Mouse (Mus musculus): ENCODE data around the gene Slc30a5. TPM values are rescaled to one million over a fixed set of nuclear protein-coding genes. Genes with fewer than 3 reads are reported as not detected.
"Not testable (repeated sequence)": the region's sequence is repeated elsewhere in the genome, so short reads cannot be mapped to it uniquely, and the experiment has no call there.

Slc30a5 gene
- polyA plus RNA-seq, 1 experiment from 2014 or later = 62.0 TPM

DNA sequence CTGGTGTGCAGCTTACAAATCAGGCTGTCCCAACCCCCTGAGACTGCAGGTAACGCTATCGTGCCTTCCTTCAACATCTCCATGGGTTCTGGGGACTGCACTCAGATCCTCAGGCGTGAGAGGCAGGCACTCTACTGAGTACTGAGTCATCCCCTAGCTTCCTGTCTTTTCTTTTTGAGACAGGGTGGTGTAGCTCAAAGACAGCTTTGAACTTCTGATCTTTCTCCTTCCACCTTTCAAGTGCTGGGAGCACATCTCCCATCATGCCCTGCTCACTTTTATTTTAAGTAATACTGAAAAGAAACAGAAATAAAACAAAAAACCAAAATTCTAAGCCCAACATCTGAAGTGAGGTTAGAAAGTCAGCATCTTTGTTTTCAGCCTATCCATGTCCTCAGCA lies 27.5 kb downstream of the Slc30a5 start:
- Histone ChIP-seq H3K27me3 (ENCODE audit: control insufficient read depth, insufficient read depth, low read length) (no peaks in the 10 kb centered on the region), H3K27ac (replicated peaks; ENCODE audit: low read depth, low read length) (no peak overlapping the region), H3K4me2 (ENCODE audit: low read depth, low read length) (no peak overlapping the region), H3K9ac (replicated peaks; ENCODE audit: low read length) (no peak overlapping the region), H3K4me3 (ENCODE audit: low read depth, low read length) (no peak overlapping the region), H3K36me3 (replicated peaks; ENCODE audit: control insufficient read depth, insufficient read depth, low read depth, low read length) (peaks cover 4% of the 10 kb centered on the region), H3K4me1 (ENCODE audit: control insufficient read depth, insufficient read depth, low read length) (no peaks in the 10 kb centered on the region), H3K9me3 (replicated peaks; ENCODE audit: control insufficient read depth, low read length) (no peaks in the 10 kb centered on the region)
- ATAC-seq (replicated peaks; ENCODE audit: insufficient number of reproducible peaks, low FRiP score, low TSS enrichment, low read depth) (no peak), DNase-seq (ENCODE audit: low spot score) (no peak)
- whole genome bisulfite sequencing = 91% methylated on average over 3 of the region's 3 CpGs

DNA sequence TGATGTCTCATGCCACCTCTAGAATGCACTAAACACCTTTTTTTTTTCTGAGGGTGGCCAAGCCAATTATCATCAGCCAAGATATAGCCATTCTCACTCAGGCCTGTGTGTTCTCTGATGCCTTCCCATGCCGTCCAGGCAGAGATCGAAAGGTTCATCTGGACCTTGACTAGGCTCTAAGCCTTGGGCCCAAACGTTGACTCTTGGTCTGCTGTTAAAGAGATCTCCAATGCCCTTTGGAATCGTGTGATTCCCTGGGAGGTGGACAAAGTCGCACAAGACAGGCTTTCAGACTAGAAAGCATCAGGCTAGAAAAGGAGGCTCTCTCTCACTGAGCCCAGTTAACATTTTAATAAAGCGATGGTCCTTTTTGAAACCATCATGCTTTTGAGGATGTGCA lies 36.1 kb downstream of the Slc30a5 start:
- no peaks in the 10 kb centered on the region; the same call in 1 of the 2 replicates for H3K36me3 ChIP-seq (replicated peaks; ENCODE audit: control insufficient read depth, insufficient read depth, low read depth, low read length)
- 87% methylated on average over 6 of the region's 6 CpGs for WGBS
- H3K9me3 ChIP-seq (replicated peaks; ENCODE audit: control insufficient read depth, low read length) = no peaks in the 10 kb centered on the region
- DNase-seq (ENCODE audit: low spot score) = no peak
- no peaks in the 10 kb centered on the region for H3K4me1 ChIP-seq (ENCODE audit: control insufficient read depth, insufficient read depth, low read length)
- no peak for ATAC-seq (replicated peaks; ENCODE audit: insufficient number of reproducible peaks, low FRiP score, low TSS enrichment, low read depth)
- no peak overlapping the region for H3K9ac ChIP-seq (replicated peaks; ENCODE audit: low read length)
- no peak overlapping the region for H3K27ac ChIP-seq (replicated peaks; ENCODE audit: low read depth, low read length)
- H3K4me3 ChIP-seq (ENCODE audit: low read depth, low read length) = no peak overlapping the region
- no peak overlapping the region for H3K4me2 ChIP-seq (ENCODE audit: low read depth, low read length)
- H3K27me3 ChIP-seq (ENCODE audit: control insufficient read depth, insufficient read depth, low read length) = no peaks in the 10 kb centered on the region

DNA sequence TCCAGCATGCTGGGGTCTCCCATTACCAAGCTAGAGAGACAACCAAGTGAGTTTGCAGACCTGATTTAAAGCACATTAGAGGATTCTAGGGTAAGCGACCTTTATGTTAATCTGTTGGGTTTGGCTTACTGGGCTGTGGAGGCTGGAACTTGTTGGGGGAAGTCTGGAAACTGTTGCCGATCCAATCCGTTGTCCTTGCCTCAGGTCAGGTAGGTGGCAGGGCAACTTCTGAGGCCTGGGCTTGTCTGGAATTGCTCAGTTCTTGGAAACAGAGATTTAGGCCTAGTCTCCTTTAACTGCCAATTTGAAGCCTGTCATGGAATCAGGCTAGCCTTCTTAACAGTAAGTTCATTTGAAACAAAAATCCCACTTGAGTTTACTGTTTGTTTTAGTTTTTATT lies 44.1 kb downstream of the Slc30a5 start:
- Histone ChIP-seq H3K9me3 (replicated peaks; ENCODE audit: control insufficient read depth, low read length) (no peaks in the 10 kb centered on the region), H3K27me3 (ENCODE audit: control insufficient read depth, insufficient read depth, low read length) (no peaks in the 10 kb centered on the region), H3K9ac (replicated peaks; ENCODE audit: low read length) (no peak overlapping the region), H3K36me3 (replicated peaks; ENCODE audit: control insufficient read depth, insufficient read depth, low read depth, low read length) (no peaks in the 10 kb centered on the region), H3K4me1 (ENCODE audit: control insufficient read depth, insufficient read depth, low read length) (no peaks in the 10 kb centered on the region), H3K4me3 (ENCODE audit: low read depth, low read length) (no peak overlapping the region), H3K4me2 (ENCODE audit: low read depth, low read length) (no peak overlapping the region), H3K27ac (replicated peaks; ENCODE audit: low read depth, low read length) (no peak overlapping the region)
- no peak for DNase-seq (ENCODE audit: low spot score)
- WGBS = 65% methylated on average over 3 of the region's 3 CpGs
- ATAC-seq (replicated peaks; ENCODE audit: insufficient number of reproducible peaks, low FRiP score, low TSS enrichment, low read depth) = no peak

DNA sequence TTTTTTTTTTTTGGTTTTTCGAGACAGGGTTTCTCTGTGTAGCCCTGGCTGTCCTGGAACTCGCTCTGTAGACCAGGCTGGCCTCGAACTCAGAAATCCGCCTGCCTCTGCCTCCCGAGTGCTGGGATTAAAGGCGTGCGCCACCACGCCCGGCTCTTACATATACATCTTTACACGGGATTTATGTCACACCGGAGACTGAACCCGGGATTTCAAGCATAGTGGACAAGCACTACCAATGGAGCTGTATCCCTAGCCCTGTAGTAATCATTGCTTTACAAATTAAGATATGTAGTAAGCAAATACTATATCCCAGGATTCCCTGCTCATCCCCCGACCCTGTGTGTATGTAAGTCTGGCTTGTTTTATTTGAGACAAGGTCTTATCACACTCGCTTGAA lies 45.2 kb downstream of the Slc30a5 start:
- H3K27me3 ChIP-seq (ENCODE audit: control insufficient read depth, insufficient read depth, low read length); H3K27ac ChIP-seq (replicated peaks; ENCODE audit: low read depth, low read length); DNase-seq (ENCODE audit: low spot score); H3K4me3 ChIP-seq (ENCODE audit: low read depth, low read length); H3K4me2 ChIP-seq (ENCODE audit: low read depth, low read length); ATAC-seq (replicated peaks; ENCODE audit: insufficient number of reproducible peaks, low FRiP score, low TSS enrichment, low read depth); H3K4me1 ChIP-seq (ENCODE audit: control insufficient read depth, insufficient read depth, low read length); H3K9ac ChIP-seq (replicated peaks; ENCODE audit: low read length); H3K9me3 ChIP-seq (replicated peaks; ENCODE audit: control insufficient read depth, low read length); H3K36me3 ChIP-seq (replicated peaks; ENCODE audit: control insufficient read depth, insufficient read depth, low read depth, low read length): not testable (repeated sequence)
- 92% methylated on average over 11 of the region's 14 CpGs for WGBS

DNA sequence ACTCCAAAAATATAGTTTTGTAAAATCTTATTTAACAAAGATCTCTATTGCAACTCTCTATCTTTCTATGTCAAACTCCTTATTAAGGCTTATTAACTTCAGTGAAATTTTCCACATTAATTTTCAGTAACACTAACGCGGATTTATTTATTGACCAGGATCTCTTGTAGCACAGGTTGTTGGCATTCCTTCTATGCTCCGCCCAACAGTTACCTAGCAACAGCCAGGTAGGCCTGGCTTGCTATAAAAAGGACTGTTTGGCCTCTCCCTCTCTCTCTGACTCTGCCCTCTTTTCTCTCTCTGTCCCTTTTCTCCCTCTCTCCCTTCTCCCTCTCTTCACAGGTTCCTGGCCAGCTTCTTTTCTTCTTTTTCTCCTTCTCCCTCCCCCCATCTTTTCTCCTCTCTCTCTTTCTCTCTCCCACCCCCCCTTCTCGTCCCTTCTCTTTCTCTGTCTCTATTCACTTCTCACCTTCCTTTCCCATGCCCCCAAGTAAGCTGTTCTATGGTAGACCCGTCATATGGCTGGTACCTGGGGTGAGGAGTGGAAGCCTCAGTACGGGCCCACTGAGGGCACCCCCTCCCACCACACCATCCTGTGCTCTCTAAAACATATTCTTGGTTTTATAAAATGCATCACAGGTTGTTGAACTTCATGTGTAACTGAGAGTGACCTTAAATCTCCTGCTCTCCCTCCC lies 45.8 kb downstream of the Slc30a5 start:
- Histone ChIP-seq H3K9me3 (replicated peaks; ENCODE audit: control insufficient read depth, low read length) (no peaks in the 10 kb centered on the region), H3K36me3 (replicated peaks; ENCODE audit: control insufficient read depth, insufficient read depth, low read depth, low read length) (no peaks in the 10 kb centered on the region), H3K4me3 (ENCODE audit: low read depth, low read length) (no peak overlapping the region), H3K4me1 (ENCODE audit: control insufficient read depth, insufficient read depth, low read length) (no peaks in the 10 kb centered on the region), H3K27me3 (ENCODE audit: control insufficient read depth, insufficient read depth, low read length) (no peaks in the 10 kb centered on the region), H3K9ac (replicated peaks; ENCODE audit: low read length) (no peak overlapping the region), H3K4me2 (ENCODE audit: low read depth, low read length) (no peak overlapping the region), H3K27ac (replicated peaks; ENCODE audit: low read depth, low read length) (no peak overlapping the region)
- WGBS = 75% methylated on average over 6 of the region's 6 CpGs
- DNase-seq (ENCODE audit: low spot score) (no peak), ATAC-seq (replicated peaks; ENCODE audit: insufficient number of reproducible peaks, low FRiP score, low TSS enrichment, low read depth) (no peak)

DNA sequence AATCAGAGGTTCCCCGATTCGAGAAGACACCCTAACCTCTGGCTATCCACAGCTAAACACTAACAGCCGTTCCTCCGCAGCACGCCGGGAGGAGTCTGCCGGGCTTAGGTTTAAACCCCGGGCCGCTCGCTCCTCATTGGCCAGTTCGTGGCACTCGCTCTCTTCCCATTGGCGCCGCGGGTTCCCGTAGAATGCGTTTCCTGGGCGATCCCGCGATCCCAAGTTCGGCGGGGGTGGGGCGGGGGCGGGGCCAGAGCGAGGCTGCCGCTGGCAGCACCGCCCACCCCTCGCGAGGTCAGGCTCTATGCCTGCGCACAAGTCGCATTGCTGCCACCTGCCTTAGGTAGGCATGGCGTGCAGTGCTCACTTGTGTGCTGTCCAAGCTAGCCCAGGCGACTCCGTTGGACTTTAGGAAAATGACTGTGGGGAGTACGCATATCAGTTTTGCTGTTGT lies 46.8 kb downstream of the Slc30a5 start, which contains the start of gene Ccnb1:
Gene Ccnb1 (minus strand): TSS at position 157 of the 454 bp plus-strand sequence.
- peak; percentile 99 for ATAC-seq (replicated peaks; ENCODE audit: insufficient number of reproducible peaks, low FRiP score, low TSS enrichment, low read depth)
- H3K9me3 ChIP-seq (replicated peaks; ENCODE audit: control insufficient read depth, low read length) = no peaks in the 10 kb centered on the region
- H3K27me3 ChIP-seq (ENCODE audit: control insufficient read depth, insufficient read depth, low read length) = no peaks in the 10 kb centered on the region
- H3K4me2 ChIP-seq (ENCODE audit: low read depth, low read length) = peak within 1 kb of the TSS; percentile 52
- no peaks in the 10 kb centered on the region for H3K36me3 ChIP-seq (replicated peaks; ENCODE audit: control insufficient read depth, insufficient read depth, low read depth, low read length)
- H3K27ac ChIP-seq (replicated peaks; ENCODE audit: low read depth, low read length) = peak within 1 kb of the TSS; percentile 70; the same call in 1 of the 2 replicates
- peak within 1 kb of the TSS; percentile 80 for H3K9ac ChIP-seq (replicated peaks; ENCODE audit: low read length)
- H3K4me3 ChIP-seq (ENCODE audit: low read depth, low read length) = peak within 1 kb of the TSS; percentile 65
- under 1% methylated on average over 35 of the region's 35 CpGs for whole genome bisulfite sequencing
- peak; percentile 97 for DNase-seq (ENCODE audit: low spot score)
- H3K4me1 ChIP-seq (ENCODE audit: control insufficient read depth, insufficient read depth, low read length) = no peaks in the 10 kb centered on the region

DNA sequence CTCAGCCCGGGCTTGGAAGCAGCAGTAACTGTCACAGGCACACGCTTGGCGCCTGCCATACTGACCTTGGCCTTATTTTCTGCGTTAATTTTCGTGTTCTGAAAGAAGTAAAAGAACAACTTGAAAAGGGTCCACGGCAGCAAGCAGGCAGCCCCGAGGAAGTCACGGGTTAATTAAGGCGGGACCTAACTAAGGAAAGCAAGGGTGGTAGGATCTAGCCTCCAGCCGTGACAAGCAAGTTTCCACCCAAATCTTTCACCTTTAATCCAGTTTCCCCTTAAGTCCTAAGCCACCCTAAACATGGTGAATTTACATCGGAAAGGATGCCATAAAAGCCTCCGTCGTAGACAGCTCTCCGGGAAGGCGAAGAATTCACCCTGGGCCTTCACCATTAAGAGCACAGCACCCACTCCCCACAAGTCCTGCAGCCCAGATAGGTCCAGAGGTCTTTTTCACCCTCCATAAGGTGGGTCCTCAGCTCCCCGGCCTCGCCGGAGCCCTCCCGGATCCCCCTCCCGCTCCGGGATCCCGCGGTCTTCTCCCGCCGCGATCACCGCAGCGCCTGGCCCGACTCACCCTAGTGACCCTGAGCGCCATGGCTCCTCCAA lies 47.3 kb downstream of the Slc30a5 start:
- H3K36me3 ChIP-seq (replicated peaks; ENCODE audit: control insufficient read depth, insufficient read depth, low read depth, low read length) = no peaks in the 10 kb centered on the region
- ATAC-seq (replicated peaks; ENCODE audit: insufficient number of reproducible peaks, low FRiP score, low TSS enrichment, low read depth) (peak; percentile 55), DNase-seq (ENCODE audit: low spot score) (peak; percentile 54)
- H3K27ac ChIP-seq (replicated peaks; ENCODE audit: low read depth, low read length) = peak overlapping the region; percentile 70; the same call in 1 of the 2 replicates
- peak overlapping the region; percentile 80 for H3K9ac ChIP-seq (replicated peaks; ENCODE audit: low read length)
- whole genome bisulfite sequencing = under 1% methylated on average over 30 of the region's 30 CpGs
- H3K4me2 ChIP-seq (ENCODE audit: low read depth, low read length) = peak overlapping the region; percentile 34
- H3K4me1 ChIP-seq (ENCODE audit: control insufficient read depth, insufficient read depth, low read length) = no peaks in the 10 kb centered on the region
- H3K9me3 ChIP-seq (replicated peaks; ENCODE audit: control insufficient read depth, low read length) = no peaks in the 10 kb centered on the region
- H3K27me3 ChIP-seq (ENCODE audit: control insufficient read depth, insufficient read depth, low read length) = no peaks in the 10 kb centered on the region
- peak overlapping the region; percentile 65 for H3K4me3 ChIP-seq (ENCODE audit: low read depth, low read length)

DNA sequence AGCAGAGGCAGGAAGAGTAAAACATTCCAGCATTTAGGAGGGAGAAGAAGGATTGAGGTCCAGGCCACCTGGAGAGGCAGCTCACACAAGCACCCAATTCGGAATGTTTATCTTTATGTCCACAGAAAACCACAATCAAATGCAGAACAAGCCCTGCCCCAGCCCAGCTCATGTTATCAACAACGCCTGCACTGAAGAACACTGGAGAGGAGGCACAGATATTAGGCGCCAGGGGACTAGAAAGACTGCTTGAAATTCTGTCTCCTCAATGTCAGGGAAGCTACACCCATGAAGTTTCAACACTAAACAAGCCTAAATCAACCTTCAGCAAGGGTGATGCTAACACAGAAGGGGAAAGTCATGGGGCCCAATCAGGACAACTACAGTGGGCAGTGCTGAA lies 55.7 kb downstream of the Slc30a5 start:
- no peak for DNase-seq (ENCODE audit: low spot score)
- no peaks in the 10 kb centered on the region for H3K36me3 ChIP-seq (replicated peaks; ENCODE audit: control insufficient read depth, insufficient read depth, low read depth, low read length)
- H3K27ac ChIP-seq (replicated peaks; ENCODE audit: low read depth, low read length) = no peak overlapping the region
- no peaks in the 10 kb centered on the region for H3K27me3 ChIP-seq (ENCODE audit: control insufficient read depth, insufficient read depth, low read length)
- no peaks in the 10 kb centered on the region for H3K9me3 ChIP-seq (replicated peaks; ENCODE audit: control insufficient read depth, low read length)
- WGBS = 84% methylated on average over 3 of the region's 3 CpGs
- no peak overlapping the region for H3K4me2 ChIP-seq (ENCODE audit: low read depth, low read length)
- no peak for ATAC-seq (replicated peaks; ENCODE audit: insufficient number of reproducible peaks, low FRiP score, low TSS enrichment, low read depth)
- H3K9ac ChIP-seq (replicated peaks; ENCODE audit: low read length) = no peak overlapping the region
- H3K4me1 ChIP-seq (ENCODE audit: control insufficient read depth, insufficient read depth, low read length) = no peaks in the 10 kb centered on the region
- no peak overlapping the region for H3K4me3 ChIP-seq (ENCODE audit: low read depth, low read length)

Measured in embryonic facial prominence, embryonic 11.5 days (tissue).